Mouse (Mus musculus): Measurements from ENCODE around the gene Ace3. TPM values are rescaled to one million over a fixed set of nuclear protein-coding genes. Genes with fewer than 3 reads are reported as not detected.
A peak's percentile ranks its signal among the peaks of the same experiment; 100 is the strongest.

The Ace3 gene
- not detected for total RNA-seq (2021)
- long read RNA-seq, experiment 1: 0 reads
- long read RNA-seq, experiment 2: 0 reads

DNA sequence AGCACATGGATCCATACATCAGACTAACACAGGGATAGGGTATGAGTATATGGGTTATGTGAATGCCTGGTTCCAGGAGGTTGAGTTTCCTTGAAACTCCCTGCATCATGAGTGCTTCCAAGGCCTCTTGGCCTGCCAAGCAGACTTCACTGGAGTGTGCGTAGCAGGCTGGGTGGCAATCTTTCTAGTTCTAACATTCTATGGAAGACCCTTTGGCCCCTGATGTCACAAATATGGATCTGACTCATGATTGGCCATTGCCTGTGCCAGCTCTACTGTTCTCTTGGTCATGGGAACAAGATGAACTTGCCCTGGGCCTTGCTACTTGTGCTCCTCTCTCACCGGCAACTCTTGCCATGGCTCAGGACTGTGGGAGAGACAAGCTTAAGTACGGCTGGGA is at the start of gene Ace3:
TSS of gene Ace3 (plus strand) at position 301 of the 400 bp plus-strand sequence.
- no peak for DNase-seq

DNA sequence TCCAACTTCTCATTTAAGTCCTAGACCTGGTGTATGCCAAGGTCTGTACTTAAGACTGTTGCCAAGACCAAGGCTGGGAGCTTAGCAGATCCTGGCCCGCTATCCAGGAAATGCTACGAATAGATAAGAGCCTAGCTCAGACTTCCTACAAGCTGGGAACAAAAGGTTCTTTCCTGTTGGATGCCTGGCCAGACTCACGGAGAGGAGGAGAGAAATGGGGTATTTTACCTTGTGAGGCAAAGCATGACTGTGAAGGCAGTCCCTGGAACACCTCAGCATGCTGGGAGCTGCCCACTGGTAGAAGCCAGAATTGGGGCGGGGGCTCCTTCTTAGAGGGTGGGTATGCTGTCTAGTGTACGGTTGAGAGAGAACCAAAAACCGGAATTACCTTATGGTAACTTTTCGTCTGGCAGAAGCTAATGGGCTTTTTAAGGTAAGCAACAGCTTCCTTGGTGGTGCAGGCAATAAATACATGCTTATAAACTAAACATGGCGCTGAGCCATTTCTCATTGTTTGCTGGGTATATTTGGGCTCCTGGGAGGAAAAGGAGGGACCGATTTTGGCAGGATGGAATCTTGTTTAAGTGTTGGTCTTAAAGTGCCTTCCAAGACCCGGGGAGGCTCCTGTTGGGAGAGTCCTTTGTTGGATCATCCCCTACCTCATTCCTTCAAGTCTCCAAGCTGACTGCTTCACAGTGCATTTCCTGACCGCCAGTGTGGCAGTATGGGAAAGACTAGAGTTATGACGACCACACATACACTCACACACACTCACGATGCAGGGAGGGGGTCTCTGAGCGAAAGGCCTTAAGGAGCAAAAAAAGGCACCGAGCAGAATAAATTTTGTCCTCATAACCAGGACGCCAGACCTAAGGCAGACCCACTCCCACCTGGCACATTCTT is 49.5 kb upstream of the Ace3 start:
- DNase-seq: peak; percentile 71 to 89

GRCm38 (mm10) chr11:105946694-105947154 is 47.8 kb upstream of the Ace3 start:
- DNase-seq: no peak

DNA sequence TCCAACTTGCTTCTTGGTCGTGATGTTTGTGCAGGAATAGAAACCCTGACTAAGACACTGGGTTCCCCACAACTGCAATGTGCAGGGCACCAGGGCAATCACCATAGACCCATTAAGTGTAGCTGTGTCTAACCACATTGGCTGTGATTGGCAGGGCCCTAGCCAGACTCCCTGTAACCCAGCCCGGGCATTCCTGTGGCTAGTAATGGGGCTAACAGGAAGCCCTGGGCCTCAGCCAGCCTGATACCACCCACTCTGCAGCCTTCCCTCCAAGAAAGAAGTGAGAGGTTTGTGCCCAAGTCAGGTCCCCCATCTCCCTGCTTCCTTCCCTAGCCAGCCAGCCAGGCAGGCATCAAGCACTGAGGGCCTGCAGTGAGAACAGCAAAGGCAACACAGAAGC is 46.2 kb upstream of the Ace3 start:
- DNase-seq: no peak

DNA sequence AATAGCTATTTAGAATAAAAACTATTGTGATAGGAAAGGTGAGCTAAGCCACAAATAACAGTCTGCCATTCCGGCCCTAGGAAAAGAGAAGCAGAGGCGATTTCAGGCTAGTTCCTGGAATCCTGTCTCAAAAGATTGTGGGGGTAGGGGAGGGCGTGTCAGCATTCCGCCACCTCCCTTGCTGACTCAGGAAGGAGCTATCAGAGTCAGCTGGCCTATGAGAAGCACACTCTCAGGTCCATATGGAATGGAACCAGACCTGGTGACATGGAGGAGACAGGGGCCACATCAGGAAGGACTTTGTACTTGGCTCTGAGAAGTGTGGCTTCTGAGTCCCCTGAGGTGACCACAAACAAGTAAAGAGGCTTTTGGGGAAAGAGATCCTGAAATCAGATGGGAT is 44.0 kb upstream of the Ace3 start:
- DNase-seq: no peak

- DNase-seq: no peak
These were observed 42.9 kb upstream of the Ace3 start for GRCm38 (mm10) chr11:105951601-105952044.

GRCm38 (mm10) chr11:105952111-105952510 is 42.4 kb upstream of the Ace3 start:
- no peak for DNase-seq

DNA sequence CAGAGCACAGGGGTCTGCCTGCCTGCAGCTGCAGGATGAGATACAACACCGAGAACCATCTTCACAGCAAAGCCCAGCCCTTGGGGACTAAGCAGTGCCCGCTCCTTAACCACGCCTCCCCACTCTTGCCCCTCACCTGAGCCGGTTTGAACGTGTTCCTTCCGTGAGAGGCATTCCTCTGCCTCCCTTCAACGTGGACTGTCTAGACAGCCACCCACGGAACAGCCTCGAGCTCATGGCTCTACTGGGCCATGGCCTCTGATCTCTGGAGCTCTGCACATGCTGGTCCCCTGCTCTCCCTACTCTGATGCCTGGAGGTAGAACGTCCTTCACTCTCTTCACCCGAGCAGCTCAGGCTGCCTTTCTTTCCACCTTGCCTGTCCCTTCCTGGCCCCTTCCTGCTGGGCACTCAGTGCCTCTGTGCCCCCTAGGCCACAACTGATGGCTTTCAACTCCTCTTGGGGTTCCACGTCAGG is 41.5 kb upstream of the Ace3 start, which contains the start of gene Cyb561:
TSS of gene Cyb561 (minus strand) at position 426 of the 476 bp plus-strand sequence.
- DNase-seq: no peak

DNA sequence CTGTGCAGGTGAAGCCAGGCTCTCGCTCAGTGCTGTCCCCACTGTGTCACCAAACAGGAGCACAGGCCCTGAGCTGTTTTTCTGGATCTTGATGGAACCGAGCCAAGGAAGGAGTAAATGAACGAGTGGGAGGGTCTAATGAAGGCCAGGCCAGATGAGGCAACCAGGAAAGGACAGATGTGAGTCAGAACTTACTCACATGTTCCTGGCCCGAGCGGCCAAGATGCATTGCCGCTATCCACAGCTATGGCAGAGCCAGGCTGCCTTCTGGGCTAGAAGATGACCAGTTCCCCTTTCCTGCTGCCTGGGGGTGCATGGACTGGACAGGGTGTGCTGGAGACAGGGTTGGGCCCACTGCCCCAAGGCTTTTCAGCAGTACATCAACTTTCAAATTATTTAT is 41.1 kb upstream of the Ace3 start:
- peak; percentile 73 to 86 for DNase-seq

GRCm38 (mm10) chr11:105955815-105956430 is 38.6 kb upstream of the Ace3 start:
- DNase-seq: peak in 1 of 2 experiments; percentile 47

- no peak for DNase-seq
These were observed 37.0 kb upstream of the Ace3 start for GRCm38 (mm10) chr11:105957501-105957900.

GRCm38 (mm10) chr11:105958566-105958965 is 35.9 kb upstream of the Ace3 start:
- DNase-seq: no peak

DNA sequence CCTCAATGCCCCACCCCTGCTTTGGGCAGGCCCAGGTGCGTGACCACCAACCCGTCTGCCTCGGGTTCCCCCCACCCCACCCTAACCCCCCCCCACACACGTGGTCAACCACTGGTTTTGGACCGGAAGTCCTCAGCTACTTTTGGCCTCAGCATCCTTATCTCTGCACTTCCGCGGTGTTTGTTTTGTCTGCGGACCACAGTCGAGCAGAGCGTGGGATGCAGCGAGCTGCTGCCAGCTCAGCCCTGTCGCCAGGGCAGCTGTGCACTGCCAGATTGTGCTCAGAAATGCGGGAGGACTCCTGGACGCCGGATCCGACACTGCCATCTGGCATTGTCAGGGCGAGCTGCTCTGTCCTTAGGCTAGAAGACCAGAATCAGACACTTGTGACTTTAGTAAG is 35.1 kb upstream of the Ace3 start:
- peak in 1 of 2 experiments; percentile 62 for DNase-seq

DNA sequence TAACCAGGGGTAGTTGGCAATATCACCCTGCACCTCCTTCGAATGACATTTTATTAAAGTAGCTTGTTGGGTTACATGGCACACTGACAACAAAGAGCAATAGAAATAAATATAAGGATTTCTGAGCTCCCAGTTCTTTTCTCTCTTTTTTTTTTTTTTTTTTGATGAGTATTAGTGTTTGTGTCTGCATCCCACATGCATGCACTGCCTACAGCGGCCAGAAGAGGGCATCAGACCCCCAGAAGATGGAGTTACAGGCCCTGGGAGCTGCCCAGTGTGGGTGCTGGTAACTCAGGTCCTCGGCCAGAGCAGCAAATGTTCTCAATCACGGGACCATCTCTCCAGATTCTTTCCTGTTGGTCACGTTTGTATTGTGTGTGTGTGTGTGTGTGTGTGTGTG is 29.8 kb upstream of the Ace3 start:
- no peak for DNase-seq

GRCm38 (mm10) chr11:105966288-105966687 is 28.2 kb upstream of the Ace3 start:
- DNase-seq: no peak

GRCm38 (mm10) chr11:105967741-105968574 is 26.5 kb upstream of the Ace3 start, which contains the start of gene Ace:
Gene Ace, plus strand, starts transcription at chr11:105967945.
- peak; percentile 58 to 64 for DNase-seq

GRCm38 (mm10) chr11:105968948-105969347 is 25.5 kb upstream of the Ace3 start:
- DNase-seq: peak; percentile 42 to 52

DNA sequence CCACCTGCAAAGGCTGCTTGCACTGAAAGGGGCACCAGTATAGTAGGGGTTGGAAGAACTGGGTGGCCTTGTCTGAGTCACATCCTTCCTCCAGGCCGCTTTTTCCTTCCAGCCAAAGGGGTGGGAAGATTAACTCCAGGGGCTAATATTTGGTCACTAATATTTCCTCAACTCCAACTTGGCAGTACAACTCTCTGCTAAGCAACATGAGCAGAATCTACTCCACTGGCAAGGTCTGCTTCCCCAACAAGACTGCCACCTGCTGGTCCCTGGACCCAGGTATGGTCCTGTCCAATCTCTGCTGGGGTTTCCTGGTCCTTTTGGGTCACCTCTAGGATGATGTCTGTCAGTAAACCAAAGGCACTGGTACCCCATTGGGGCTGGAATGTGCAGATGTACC is 25.0 kb upstream of the Ace3 start:
- DNase-seq: peak; percentile 83 to 84

- no peak for DNase-seq
These were observed 19.9 kb upstream of the Ace3 start for GRCm38 (mm10) chr11:105974593-105974992.

DNA sequence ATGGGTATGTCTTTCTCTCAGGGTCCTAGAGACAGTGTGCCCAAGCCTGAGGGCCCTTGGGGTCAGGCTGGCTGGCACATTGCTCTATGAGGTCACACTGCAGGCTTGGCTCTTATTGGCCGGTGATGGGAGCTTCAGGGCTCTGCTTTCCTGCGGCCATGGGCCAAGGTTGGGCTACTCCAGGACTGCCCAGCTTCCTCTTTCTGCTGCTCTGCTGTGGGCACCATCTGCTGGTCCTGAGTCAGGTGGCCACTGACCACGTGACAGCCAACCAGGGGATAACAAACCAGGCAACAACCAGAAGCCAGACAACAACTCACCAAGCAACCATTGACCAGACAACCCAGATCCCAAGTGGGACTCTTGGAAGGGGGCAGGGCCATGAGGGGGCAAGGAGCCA is 19.4 kb upstream of the Ace3 start:
- DNase-seq: no peak

DNA sequence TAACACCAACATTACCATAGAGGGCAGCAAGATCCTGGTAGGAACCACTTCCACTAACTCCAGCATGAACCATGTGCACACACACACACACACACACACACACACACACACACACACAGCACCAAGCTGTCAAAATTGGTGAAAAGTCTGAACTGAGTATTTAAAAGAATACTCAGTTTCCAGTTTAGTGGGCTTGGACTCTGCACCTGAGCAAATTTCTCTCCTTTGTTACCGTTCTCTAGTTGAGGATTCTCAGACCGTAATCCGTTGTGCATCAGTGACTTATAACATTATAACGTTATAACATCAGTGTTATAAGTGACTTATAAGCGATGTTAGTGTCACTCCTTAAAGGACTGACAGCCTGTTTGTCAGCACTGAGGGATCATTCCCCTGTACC is 18.8 kb upstream of the Ace3 start:
- no peak for DNase-seq

GRCm38 (mm10) chr11:105978232-105978631 is 16.2 kb upstream of the Ace3 start:
- no peak for DNase-seq

All from heart, adult 18-20 months (tissue).